Mouse (Mus musculus): ENCODE results near the gene Trp53tg5. TPM values are rescaled to one million over a fixed set of nuclear protein-coding genes. Genes with fewer than 3 reads are reported as not detected.
A peak's percentile ranks its signal among the peaks of the same experiment; 100 is the strongest.

The Trp53tg5 gene
- total RNA-seq, 2 experiments from 2014 or later = not detected

DNA sequence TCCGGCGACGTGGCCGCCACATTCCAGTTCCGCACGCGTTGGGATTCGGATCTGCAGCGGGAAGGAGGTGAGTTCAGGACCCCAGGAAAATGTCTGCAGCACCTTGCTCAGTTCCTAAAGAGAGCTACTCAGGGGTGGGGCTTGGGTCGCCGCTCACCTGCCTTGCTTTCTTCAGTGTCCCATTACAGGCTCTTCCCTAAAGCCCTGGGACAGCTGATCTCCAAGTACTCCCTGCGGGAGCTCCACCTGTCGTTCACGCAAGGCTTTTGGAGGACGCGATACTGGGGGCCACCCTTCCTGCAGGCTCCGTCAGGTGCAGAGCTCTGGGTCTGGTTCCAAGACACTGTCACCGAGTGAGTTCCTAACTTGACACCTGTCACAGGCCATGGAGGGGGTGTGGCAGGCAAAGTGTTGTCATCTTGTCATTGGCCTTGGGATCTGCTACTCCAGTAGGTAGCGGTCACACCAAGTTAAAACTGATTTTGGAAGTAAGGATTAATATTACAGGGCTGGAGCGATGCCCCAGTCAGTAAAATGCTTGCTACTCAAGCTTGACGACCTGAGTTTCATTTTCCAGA, 24.3 kb upstream of the Trp53tg5 start:
- intact Hi-C loops (cut with DNase I) = no loop called here
- no peak for DNase-seq (ENCODE audit: low spot score in 2 of 2)

DNA sequence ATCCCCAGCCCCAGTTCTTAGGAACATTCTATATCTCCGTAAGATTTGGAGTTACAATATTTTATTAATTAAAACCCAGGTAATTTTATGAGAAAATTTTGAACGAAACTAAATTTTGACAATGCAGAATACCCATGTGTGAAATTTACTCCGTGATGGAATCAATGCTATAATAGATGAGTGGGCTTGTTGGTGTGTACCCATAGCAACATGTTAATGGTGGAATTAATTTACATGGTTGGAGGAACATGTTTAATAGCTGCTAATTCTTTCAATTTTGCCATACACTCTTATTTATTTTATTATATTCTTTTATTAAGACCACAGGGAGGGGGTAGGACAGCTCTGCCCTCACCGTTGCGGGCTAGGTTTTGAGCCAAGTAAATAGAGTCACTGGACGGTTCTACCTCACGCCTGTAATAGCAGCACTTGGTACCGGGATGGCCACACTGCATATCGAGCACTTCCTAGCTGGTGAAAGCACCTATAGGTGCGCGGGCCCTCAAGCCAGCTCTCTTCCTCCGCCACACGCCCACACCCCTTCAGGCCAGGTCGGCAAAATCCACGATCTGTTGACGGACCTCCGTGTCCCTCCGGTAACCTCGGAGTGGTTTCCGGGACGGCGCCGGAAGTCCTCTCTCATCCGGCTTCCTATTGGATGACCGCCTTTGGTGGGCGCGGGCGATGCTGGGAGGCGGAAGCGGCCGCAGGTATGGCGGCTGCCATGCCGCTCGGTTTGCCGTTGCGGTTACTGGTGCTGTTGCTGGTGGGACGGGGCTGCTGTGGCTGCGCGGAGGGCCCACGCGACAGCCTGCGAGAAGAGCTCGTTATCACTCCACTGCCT, 23.5 kb upstream of the Trp53tg5 start, which contains the start of gene Pigt:
Gene Pigt, plus strand, starts transcription at position 674 of the 844 bp plus-strand sequence.
- DNase-seq (ENCODE audit: low spot score in 2 of 2) = peak; percentile 89 to 93
- intact Hi-C loops (cut with DNase I) = no loop called here

DNA sequence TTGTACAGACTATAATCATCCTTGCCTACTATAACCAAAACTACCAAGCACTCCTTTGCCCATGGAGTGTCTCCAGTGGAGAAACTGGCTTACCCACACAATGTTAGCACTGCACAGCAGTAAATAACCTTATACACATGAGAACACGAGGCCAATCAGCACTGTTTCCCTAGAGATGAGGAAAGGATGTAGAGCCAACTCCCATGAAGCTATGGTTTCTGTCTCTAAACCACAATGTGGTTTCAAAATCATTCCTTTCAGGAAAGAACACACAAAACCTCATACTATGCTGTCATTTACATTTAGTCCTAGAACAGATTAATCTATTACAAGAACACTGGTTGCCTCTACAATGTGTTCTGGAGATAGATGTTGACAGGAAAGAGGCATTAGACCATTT, 22.8 kb upstream of the Trp53tg5 start:
- no peak for DNase-seq (ENCODE audit: low spot score in 2 of 2)
- intact Hi-C loops (cut with DNase I) = no loop called here

DNA sequence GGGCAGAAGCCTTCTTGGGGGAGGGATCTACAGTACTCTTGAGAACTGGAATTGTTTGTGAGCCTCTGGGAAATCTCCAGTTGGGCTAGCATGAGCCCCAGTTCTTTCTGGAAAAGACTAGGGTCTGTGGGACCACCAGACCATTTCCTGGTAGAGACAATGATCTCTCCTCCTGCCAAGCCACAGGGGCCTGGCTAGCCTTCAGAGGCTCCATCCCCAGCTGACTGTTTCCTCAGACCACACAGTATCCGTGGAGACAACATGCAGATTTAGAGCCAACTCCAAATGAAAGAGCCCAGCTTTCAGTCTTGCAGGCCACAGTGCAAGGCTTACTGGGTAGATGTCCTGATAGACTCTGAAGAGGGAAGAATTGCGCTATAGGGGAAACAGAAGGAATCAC, 20.6 kb upstream of the Trp53tg5 start:
- no peak for DNase-seq (ENCODE audit: low spot score in 2 of 2)
- intact Hi-C loops (cut with DNase I) = no loop called here

DNA sequence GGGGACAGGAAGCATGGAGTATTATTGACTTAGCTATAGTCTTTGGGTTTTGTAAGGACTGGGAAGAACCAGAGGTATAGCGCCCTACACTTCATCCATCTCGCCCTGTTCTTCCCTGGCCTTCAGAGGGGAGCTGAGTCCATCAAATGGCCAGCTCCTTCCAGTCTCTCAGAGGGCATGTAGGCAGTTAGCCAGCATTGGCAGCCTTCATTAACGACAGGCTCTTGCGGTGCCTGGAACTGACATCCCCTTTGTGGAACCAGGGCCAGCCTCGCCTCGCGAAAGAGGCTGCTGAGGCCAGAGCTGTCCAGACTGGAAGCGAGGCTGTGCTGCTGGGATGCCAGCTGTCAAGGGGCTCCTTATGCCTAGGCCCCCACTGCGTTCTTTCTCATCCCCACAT, 14.3 kb upstream of the Trp53tg5 start:
- peak; percentile 31 to 46 for DNase-seq (ENCODE audit: low spot score in 2 of 2)
- intact Hi-C loops (cut with DNase I) = loop anchor here (2.0 to 5.0 kb wide), 2 partner anchors 27 to 69 kb away; partner anchors contain the start of gene Gm20458

DNA sequence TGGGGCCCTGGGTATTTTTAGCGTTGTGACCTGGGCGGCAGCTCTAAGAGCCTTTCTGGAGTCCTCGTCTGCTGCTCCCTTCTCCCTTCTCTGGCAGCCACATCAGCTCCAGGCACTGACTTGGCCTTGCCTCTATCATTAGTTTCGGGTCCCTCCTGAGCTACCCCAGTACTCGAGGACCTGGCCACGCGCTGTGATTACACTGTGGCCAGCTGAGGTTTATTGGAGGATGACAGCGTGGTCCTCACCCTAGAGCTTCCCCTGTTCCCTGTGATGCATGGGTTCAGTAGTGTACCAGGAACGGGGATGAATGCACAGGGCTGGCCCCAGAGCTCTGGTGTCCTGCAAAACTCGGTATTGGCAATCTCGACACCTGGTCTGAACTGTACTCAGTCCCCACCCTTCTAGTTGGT, 13.6 kb upstream of the Trp53tg5 start:
- intact Hi-C loops (cut with DNase I) = loop anchor here (2.0 to 5.0 kb wide), 2 partner anchors 26 to 70 kb away; partner anchors contain the start of gene Gm20458
- DNase-seq (ENCODE audit: low spot score in 2 of 2) = peak in 1 of 2 experiments; percentile 21

DNA sequence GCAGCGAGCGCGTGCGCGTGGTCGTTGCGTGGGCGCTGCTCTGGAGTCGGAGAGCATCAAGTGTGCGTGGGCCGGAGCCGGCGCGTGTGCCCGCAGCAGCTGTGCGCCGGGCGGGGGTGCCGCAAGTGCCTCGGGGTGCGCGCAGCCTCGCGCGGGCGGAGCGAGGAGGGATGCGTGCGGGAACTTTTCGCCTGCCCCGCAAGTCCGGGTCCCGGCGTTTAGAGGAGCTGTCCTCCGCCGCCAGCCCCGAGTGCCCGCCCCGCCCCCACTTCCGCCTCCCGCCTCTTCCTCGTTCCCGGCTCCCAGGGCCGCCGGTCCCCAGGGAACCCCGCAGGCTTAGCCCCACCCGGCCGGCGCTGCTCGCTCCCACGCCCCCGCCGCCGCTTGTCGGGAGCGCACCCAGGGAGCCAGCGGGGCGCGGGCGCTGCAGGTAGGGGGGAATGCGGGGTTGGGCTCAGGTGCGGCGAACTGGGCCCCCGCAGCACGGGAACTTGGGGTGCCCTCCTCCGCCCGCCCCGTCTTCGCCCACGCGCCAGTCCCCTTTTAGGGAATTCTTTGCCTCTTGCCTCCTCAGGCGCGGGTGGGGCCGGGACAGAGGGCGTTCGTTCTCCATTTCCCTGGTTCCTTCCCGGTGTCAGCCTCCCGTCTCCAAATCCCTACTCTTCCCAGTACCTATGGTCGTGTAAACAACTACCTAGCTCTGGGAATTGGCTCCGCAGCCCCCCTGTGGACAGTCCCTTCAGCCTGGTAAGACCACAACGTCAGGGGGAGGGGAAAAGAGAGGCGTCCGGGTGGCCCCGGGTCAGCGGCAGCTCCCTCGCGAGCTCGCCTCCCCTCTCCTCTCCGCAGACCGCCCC, 13.0 kb upstream of the Trp53tg5 start:
- peak; percentile 85 for DNase-seq (ENCODE audit: low spot score in 2 of 2)
- intact Hi-C loops (cut with DNase I) = loop anchor here (2.0 to 5.0 kb wide), 2 partner anchors 26 to 71 kb away; partner anchors contain the start of gene Gm20458

DNA sequence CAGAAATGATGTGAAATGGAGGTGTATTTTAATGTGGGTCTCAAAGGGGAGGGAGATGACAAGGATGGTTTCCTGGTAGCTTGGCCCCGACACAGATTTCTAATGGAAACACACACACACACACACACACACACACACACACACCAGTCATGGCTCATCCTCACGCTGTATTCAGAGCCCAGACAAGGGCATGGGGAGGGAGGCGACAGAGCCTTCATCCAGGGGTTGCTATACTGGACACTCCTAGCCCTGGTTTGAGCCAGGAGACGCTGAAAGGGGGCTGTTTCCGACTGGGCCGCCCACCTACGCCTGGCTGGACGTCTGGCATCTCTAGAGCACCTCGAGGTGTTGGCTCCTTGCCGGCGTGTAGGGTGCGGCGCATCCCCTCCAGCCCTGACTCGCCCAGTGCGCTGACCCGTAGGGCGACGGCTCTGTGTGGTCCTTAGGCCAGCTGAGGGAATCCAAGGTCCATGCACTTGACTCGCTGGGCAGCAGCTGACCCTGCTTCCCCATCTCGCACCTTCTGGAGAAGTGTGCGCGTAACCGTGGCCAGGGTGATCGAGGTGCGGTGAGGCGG, 12.2 kb upstream of the Trp53tg5 start, which contains the start of gene Dbndd2:
Gene Dbndd2, plus strand, starts transcription at position 426 of the 577 bp plus-strand sequence.
- intact Hi-C loops (cut with DNase I) = loop anchor here (2.0 to 5.0 kb wide), 2 partner anchors 25 to 72 kb away; partner anchors contain the start of gene Gm20458
- DNase-seq (ENCODE audit: low spot score in 2 of 2) = peak; percentile 41 to 67

DNA sequence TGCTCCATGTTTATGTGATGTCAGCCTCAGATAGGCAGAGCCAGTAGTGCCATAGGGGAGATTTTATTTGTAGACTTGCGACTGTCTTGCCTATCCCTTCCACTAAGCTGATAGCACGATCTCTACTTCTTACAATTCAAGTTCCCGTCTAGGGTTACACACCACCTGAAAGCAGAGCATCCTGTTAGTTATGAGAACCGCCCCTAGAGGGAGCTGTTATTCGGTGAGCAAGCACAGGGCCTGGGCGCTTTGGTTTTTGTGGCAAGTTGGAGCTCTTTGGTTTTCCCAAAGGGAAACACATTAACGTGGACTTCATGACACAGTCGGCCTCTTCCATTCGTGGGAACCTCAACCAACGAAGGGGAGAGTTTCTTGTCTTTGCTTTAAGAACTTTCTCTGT, 3.3 kb downstream of the Trp53tg5 start:
- intact Hi-C loops (cut with DNase I) = no loop called here
- DNase-seq (ENCODE audit: low spot score in 2 of 2) = peak; percentile 54 to 65

DNA sequence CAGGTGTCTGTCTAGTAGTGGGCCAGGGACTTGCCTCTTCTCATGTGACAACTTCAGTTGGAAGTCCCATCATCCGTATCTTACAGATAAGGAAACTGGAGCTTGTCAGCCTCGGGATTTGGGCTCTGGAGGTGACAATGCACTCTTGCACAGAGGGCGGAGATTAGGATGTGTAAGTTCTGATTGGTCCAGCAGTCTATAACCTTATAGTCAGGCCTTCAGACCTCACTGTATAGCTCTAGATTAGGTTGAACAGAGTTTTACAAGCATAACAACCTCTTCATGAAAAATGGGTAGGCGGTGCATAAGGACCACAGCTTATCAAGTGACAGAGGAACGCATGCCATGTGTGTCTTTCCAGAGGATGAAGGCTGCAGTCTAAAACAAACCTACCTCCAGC, 6.7 kb downstream of the Trp53tg5 start:
- no peak for DNase-seq (ENCODE audit: low spot score in 2 of 2)
- intact Hi-C loops (cut with DNase I) = no loop called here

DNA sequence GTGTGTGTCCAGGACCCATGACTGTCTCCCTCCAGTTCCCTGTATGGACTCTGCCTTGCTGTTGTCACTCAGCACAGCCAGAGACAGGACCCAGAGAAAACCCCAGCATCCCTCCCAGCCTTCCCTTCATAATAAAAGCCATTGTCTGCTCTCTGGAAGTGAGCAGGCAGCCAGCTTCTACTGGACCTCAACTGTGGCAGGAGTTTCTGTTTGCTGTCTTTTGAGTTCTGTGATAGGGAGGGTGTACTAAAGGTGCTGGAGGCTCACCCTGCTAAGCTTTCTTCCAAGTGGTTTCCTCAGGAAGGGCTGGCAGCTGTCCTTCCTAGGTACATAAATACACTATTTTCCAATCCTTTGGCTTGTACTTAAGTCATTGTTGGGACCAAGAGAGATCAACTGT, 8.4 kb downstream of the Trp53tg5 start:
- DNase-seq (ENCODE audit: low spot score in 2 of 2) = no peak
- intact Hi-C loops (cut with DNase I) = no loop called here

DNA sequence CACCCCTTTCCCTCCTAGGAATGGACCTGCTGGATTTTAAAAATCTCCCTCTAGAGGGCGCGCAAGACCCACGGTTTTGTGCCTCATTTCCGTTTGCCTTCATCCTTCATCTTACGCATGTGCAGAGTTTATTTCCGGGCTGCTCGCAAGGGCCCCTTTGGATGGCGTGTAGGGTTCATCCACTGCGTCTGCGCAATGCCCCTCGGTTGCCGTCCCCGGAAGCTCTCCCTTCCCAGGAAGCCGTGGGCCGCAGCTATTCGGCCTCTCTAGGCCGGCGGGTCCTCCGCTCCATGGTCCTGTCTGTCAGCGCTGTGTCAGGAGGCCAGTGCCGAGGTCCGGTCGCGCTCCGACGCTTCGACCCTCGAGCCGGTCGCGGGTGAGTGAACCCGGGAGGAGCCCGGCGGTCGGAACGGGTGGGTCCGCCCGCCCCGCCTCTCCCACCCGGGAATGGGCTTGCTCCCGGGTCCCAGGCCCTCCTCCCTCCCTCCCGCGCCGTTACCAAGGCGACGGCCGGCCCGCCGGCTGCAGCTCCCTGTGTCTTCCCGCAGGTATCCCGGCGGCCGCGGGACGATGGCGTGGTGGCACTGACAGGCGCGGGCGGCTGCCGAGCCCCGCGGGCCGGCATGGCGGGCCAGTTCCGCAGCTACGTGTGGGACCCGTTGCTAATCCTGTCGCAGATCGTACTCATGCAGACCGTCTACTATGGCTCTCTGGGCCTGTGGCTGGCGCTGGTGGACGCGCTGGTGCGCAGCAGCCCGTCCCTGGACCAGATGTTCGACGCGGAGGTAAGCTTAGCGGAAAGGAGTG, 12.6 kb downstream of the Trp53tg5 start, which contains the start of gene Gm20458:
Gene Gm20458, plus strand, starts transcription at position 223 of the 807 bp plus-strand sequence.
- DNase-seq (ENCODE audit: low spot score in 2 of 2) = peak; percentile 96 to 99
- intact Hi-C loops (cut with DNase I) = loop anchor here (2.0 to 5.0 kb wide), 2 partner anchors 26 to 56 kb away; partner anchors contain the start of gene Dbndd2

DNA sequence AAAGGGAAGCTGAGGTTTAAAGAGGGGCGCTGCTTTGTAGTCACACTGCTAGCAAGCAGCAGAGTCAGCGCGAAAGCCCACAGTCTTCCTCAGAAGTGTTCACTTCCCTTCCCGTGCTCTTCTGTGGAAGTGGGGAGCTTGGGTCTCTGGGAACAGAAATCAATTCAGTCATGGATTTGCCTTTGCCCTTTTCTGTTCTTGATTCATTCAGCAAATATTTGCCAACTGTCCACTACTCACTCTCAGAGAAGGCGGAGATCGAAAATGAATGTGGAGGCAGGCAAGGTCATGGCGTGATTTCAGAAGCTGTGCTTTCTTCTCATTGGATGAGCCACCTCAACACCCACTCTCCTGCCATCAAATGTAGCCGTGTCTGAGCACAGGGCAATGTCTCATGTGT, 15.0 kb downstream of the Trp53tg5 start:
- intact Hi-C loops (cut with DNase I) = loop anchor here (5.0 kb wide), 1 partner anchor 99 kb away; no protein-coding TSS in a partner anchor

DNA sequence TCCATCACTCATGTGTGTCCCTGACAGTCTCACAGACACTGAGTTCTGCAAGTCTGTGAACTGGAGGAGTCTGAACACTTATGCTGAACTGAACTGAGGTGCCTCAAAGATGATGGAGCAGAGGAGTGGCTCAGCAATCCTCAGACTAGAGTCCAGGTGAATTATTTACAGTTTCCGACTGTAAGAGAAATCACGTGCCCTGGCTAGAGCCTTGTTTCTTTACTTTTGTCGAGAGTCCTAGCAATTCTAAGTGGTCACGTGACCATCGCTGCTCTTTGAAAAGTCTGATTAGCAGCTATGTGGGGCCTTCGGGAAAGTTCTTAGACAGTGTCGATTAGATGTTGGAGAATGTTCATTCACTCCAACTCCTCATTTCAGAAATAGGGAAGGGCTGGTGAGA, 15.6 kb downstream of the Trp53tg5 start:
- intact Hi-C loops (cut with DNase I) = loop anchor here (2.0 to 5.0 kb wide), 2 partner anchors 41 to 99 kb away; no protein-coding TSS in a partner anchor
- DNase-seq (ENCODE audit: low spot score in 2 of 2) = no peak

More for the DNA sequence above, 15.0 kb downstream of the Trp53tg5 start:
- no peak for DNase-seq (ENCODE audit: low spot score in 2 of 2)

DNA sequence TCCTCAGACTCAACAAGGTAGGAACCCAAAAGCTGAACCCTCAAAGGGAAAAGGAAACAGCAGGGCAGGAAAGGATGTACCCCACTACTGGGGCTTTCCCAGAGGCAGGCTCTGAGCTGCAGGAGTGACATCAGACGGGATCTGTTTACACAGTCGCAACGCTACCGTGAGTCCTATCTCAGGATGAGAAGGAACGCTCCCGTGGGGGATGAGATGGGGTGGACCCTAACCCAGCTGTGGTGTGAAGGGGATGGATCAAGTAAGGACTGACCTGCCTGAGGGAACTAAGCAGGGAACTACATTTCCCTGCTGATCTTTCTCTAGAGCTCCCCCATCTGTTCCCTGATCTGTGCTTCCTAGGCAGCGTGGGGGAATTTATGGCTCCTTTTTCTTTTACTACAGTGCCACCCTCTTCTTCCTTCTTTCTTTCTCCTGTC, 16.6 kb downstream of the Trp53tg5 start, which contains the start of gene Sys1:
Gene Sys1, plus strand, starts transcription at position 101 of the 437 bp plus-strand sequence.
- intact Hi-C loops (cut with DNase I) = loop anchor here (2.0 to 5.0 kb wide), 2 partner anchors 40 to 100 kb away; no protein-coding TSS in a partner anchor
- peak; percentile 53 to 66 for DNase-seq (ENCODE audit: low spot score in 2 of 2)

DNA sequence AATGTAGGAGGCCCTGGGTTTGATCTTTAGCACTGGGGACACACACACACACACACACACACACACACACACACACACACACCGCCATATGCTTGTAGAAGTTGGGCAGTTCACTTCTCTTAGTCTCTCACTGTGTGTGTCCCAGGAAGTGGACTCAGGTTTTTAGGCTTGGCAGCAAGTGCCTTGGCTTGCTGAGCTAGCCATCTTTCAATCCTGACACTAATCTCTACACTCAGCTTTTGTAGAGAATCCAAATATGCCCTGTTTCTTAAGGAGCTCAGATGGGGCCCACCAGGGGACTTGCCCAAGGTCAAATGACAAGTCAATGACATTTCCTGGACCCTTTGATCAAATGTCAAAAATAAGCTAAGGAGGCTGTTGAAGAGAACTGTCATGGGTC, 17.1 kb downstream of the Trp53tg5 start:
- intact Hi-C loops (cut with DNase I) = loop anchor here (2.0 to 5.0 kb wide), 2 partner anchors 40 to 101 kb away; no protein-coding TSS in a partner anchor
- no peak for DNase-seq (ENCODE audit: low spot score in 2 of 2)

DNA sequence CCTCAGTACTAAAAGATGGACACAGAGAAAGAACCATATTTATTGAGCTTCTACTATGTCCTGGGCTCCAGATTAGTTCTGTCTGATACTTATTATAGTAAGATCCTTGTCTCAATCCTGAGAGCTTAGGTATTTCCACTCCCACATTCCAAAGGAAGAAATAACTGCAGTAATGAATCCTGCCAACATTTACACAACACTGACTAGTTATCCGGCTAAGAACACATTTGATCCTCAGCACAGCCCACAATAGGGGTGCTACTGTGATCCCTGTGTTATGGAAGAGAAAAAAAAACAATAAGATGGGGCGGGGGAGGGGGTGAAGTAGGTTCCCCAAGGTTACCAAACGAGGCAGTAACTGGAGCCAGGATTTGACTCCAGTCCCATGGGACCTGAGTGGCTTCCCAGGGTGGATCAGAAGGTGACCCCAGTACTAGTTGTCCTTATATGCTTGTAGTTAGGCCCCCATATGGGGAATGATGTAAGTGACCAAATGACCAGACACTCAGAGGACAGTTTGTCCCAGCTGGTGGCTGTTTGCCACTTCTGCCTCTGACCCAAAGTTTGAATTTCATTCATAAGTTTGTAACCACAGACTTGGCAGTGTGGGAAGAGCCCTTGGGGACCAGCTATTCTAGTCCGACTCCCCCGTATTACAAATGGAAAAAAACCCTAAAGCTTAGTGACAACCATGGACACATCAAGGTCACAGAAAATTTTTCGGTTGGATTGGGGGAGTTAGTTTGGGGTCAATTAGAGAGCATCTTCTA, 17.9 kb downstream of the Trp53tg5 start:
- intact Hi-C loops (cut with DNase I) = loop anchor here (2.0 to 5.0 kb wide), 2 partner anchors 39 to 102 kb away; no protein-coding TSS in a partner anchor
- DNase-seq (ENCODE audit: low spot score in 2 of 2) = no peak
